Mouse (Mus musculus) olfactory bulb, adult 2 months (tissue): ENCODE data around the gene Sntb2.

Experiments
- CTCF ChIP-seq: fragments of 200-500 bp; IDR thresholded peaks from 2 replicates; pipeline ENCODE4 v1.5.1; 2012; ENCODE audit warnings: low read depth, mild to moderate bottlenecking, low read length, moderate library complexity; ENCODE audit not compliant: insufficient read depth
- POLR2A ChIP-seq: fragments of 200-500 bp; IDR thresholded peaks from 2 replicates; pipeline ENCODE4 v1.6.1; 2012; ENCODE audit warnings: mild to moderate bottlenecking, low read depth, low read length, moderate library complexity; ENCODE audit not compliant: insufficient read depth

DNA sequence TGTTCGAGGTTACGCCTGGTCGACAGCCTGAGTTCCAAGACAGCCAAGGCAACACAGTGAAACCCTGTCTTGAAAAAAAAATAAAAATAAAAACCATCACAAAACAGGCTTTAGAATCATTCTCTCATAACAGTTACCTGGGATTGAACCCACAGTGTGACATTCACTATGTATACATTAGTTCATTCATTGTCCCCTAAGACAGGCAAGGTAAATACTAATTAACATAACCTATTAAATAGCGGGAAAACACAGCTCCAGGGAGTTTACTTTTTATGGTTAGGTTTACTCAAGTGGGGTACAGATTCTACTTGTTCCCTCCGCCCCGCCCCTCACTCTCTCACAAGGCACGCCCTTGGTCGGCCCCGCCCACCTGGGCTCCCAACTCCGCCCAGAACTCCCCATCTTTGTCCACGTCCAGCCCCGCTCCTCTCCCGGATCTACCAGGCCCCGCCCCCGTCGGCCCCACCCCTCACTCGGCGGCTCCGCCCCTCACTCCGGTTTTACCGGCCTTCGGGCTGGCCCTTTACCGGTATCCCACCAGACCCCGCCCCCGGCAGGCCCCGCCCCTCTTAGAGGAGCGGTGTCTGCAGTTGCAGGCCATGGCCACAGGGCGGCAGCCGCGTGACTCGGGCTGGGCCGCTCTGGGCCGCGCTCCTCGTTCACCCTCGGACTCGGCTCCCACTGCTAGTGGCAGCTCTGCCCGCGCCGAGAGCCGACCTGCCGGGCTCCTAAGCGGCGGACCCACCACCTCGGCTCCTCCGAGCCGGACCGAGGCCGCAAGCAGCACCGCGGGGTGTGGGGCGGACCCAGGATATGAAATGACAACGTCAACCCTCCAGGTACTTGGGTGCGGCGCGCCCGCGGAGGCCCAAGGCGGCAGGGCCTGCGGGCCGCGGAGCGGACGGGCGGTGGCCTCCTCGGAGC lies 95.4 kb downstream of the Sntb2 start, which contains the start of gene Vps4a:
- TF ChIP-seq POLR2A, result peak; percentile 74
- peak; percentile 77 for TF ChIP-seq CTCF
